21 mouse cellular contexts compared by ENCODE assay signal in genomic region chr7:51633230-51633844, GRCm38 (mm10). TPM values are rescaled to one million over a fixed set of nuclear protein-coding genes. Genes with fewer than 3 reads are reported as not detected.
DNase-seq lines count a peak whose midpoint lies in the region; ATAC-seq lines count a peak whose summit lies in the region.
"Had no signal": no experiment of that assay in that cellular context is flagged by ENCODE, and none has a peak within 500 bp of the region (broad histone marks: within the 10 kb centered on the region; RNA-seq: fewer than 3 reads in every experiment).

No protein-coding gene starts in this region.

- 7% methylated on average over 7 of the region's 7 CpGs for WGBS in embryonic facial prominence, embryonic 11.5 days
- 5% methylated on average over 7 of the region's 7 CpGs for WGBS in embryonic facial prominence, embryonic 10.5 days
- WGBS in forebrain, embryonic 16.5 days = 2% methylated on average over 7 of the region's 7 CpGs
- 6% methylated on average over 7 of the region's 7 CpGs for WGBS in hindbrain, embryonic 16.5 days
- WGBS in neural tube, embryonic 12.5 days = 4% methylated on average over 7 of the region's 7 CpGs
- WGBS in liver, embryonic 12.5 days (ENCODE audit: insufficient replicate concordance) = 13% methylated on average over 7 of the region's 7 CpGs

- no peaks in the 10 kb centered on the region for H3K36me3 ChIP-seq in embryonic facial prominence, embryonic 11.5 days (replicated peaks; ENCODE audit: control insufficient read depth, insufficient read depth, low read depth, low read length)
- no peaks in the 10 kb centered on the region for H3K36me3 ChIP-seq in embryonic facial prominence, embryonic 10.5 days (replicated peaks)
- no peaks in the 10 kb centered on the region for H3K36me3 ChIP-seq in forebrain, embryonic 16.5 days (ENCODE audit: control insufficient read depth, insufficient read depth)
- no peaks in the 10 kb centered on the region for H3K36me3 ChIP-seq in hindbrain, embryonic 16.5 days (ENCODE audit: control insufficient read depth, insufficient read depth, low read length)
- H3K36me3 ChIP-seq in neural tube, embryonic 12.5 days = no peaks in the 10 kb centered on the region
- H3K36me3 ChIP-seq in liver, embryonic 12.5 days = no peaks in the 10 kb centered on the region
- H3K36me3 ChIP-seq: G1E; liver, embryonic 13.5 days; lung, embryonic 15.5 days had no signal

- DNase-seq in embryonic facial prominence, embryonic 11.5 days (ENCODE audit: low spot score) = no peak
- DNase-seq in embryonic facial prominence, embryonic 10.5 days (ENCODE audit: low spot score) = no peak
- DNase-seq in urinary bladder, postnatal 36 days (ENCODE audit: low spot score in 2 of 2) = no peak
- DNase-seq in right cerebral cortex, postnatal 14 days = no peak
- DNase-seq: cerebellum, adult 9-11 months; heart, postnatal 4 days; liver, embryonic 13.5 days; right cerebral cortex, postnatal 4 days; thymus, postnatal 4 days had no signal

- H3K9me3 ChIP-seq in embryonic facial prominence, embryonic 11.5 days (replicated peaks; ENCODE audit: control insufficient read depth, low read length) = no peaks in the 10 kb centered on the region
- H3K9me3 ChIP-seq in embryonic facial prominence, embryonic 10.5 days = no peaks in the 10 kb centered on the region
- H3K9me3 ChIP-seq in forebrain, embryonic 16.5 days (ENCODE audit: control insufficient read depth, low read length) = no peaks in the 10 kb centered on the region
- no peaks in the 10 kb centered on the region for H3K9me3 ChIP-seq in hindbrain, embryonic 16.5 days (ENCODE audit: control insufficient read depth, low read length)
- no peaks in the 10 kb centered on the region for H3K9me3 ChIP-seq in neural tube, embryonic 12.5 days
- H3K9me3 ChIP-seq in liver, embryonic 12.5 days (replicated peaks) = no peaks in the 10 kb centered on the region
- H3K9me3 ChIP-seq: G1E; liver, embryonic 13.5 days; lung, embryonic 15.5 days had no signal

- peak; percentile 75 for ATAC-seq in embryonic facial prominence, embryonic 11.5 days (replicated peaks; ENCODE audit: insufficient number of reproducible peaks, low FRiP score, low TSS enrichment, low read depth)
- ATAC-seq in forebrain, embryonic 16.5 days = peak; percentile 67
- peak; percentile 82 for ATAC-seq in hindbrain, embryonic 16.5 days
- ATAC-seq in neural tube, embryonic 12.5 days (ENCODE audit: low FRiP score, low read depth) = peak; percentile 71
- no peak for ATAC-seq in liver, embryonic 12.5 days
- ATAC-seq: CD4-positive, CD25-positive, alpha-beta regulatory T cell, adult 4 months; intestine, postnatal 0 days had no signal

- H3K4me3 ChIP-seq in embryonic facial prominence, embryonic 11.5 days (ENCODE audit: low read depth, low read length) = no peak overlapping the region
- no peak overlapping the region for H3K4me3 ChIP-seq in embryonic facial prominence, embryonic 10.5 days
- H3K4me3 ChIP-seq in forebrain, embryonic 16.5 days (replicated peaks; ENCODE audit: low read length) = no peak overlapping the region
- no peak overlapping the region for H3K4me3 ChIP-seq in hindbrain, embryonic 16.5 days (ENCODE audit: low read length)
- H3K4me3 ChIP-seq in neural tube, embryonic 12.5 days = no peak overlapping the region
- H3K4me3 ChIP-seq in liver, embryonic 12.5 days = no peak overlapping the region
- H3K4me3 ChIP-seq: left cerebral cortex, adult 2 months; liver, embryonic 13.5 days; lung, embryonic 15.5 days had no signal

- no peaks in the 10 kb centered on the region for H3K4me1 ChIP-seq in embryonic facial prominence, embryonic 11.5 days (ENCODE audit: control insufficient read depth, insufficient read depth, low read length)
- peaks cover 6% of the 10 kb centered on the region for H3K4me1 ChIP-seq in embryonic facial prominence, embryonic 10.5 days
- H3K4me1 ChIP-seq in forebrain, embryonic 16.5 days (replicated peaks; ENCODE audit: control insufficient read depth, insufficient read depth, low read length) = peaks cover 12% of the 10 kb centered on the region
- no peaks in the 10 kb centered on the region for H3K4me1 ChIP-seq in hindbrain, embryonic 16.5 days (ENCODE audit: control insufficient read depth, insufficient read depth, low read depth, low read length)
- no peaks in the 10 kb centered on the region for H3K4me1 ChIP-seq in neural tube, embryonic 12.5 days
- no peaks in the 10 kb centered on the region for H3K4me1 ChIP-seq in liver, embryonic 12.5 days
- H3K4me1 ChIP-seq: liver, embryonic 13.5 days; lung, embryonic 15.5 days had no signal

- no peak overlapping the region for H3K9ac ChIP-seq in embryonic facial prominence, embryonic 11.5 days (replicated peaks; ENCODE audit: low read length)
- no peak overlapping the region for H3K9ac ChIP-seq in forebrain, embryonic 16.5 days (replicated peaks; ENCODE audit: low read depth, low read length)
- no peak overlapping the region; the same call in 1 of the 2 replicates for H3K9ac ChIP-seq in hindbrain, embryonic 16.5 days (ENCODE audit: low read depth, low read length)
- no peak overlapping the region for H3K9ac ChIP-seq in neural tube, embryonic 12.5 days
- no peak overlapping the region for H3K9ac ChIP-seq in liver, embryonic 12.5 days
- H3K9ac ChIP-seq: liver, embryonic 13.5 days; lung, embryonic 15.5 days had no signal

- no peak overlapping the region for H3K27ac ChIP-seq in embryonic facial prominence, embryonic 11.5 days (replicated peaks; ENCODE audit: low read depth, low read length)
- no peak overlapping the region for H3K27ac ChIP-seq in embryonic facial prominence, embryonic 10.5 days (replicated peaks)
- peak overlapping the region; percentile 68 for H3K27ac ChIP-seq in forebrain, embryonic 16.5 days (ENCODE audit: low read length)
- H3K27ac ChIP-seq in hindbrain, embryonic 16.5 days (ENCODE audit: low read depth, low read length) = peak overlapping the region; percentile 66
- no peak overlapping the region for H3K27ac ChIP-seq in neural tube, embryonic 12.5 days
- no peak overlapping the region for H3K27ac ChIP-seq in liver, embryonic 12.5 days
- H3K27ac ChIP-seq: kidney, postnatal 0 days; left cerebral cortex, adult 2 months; liver, embryonic 13.5 days; lung, embryonic 15.5 days had no signal

- H3K27me3 ChIP-seq in embryonic facial prominence, embryonic 11.5 days (ENCODE audit: control insufficient read depth, insufficient read depth, low read length) = no peaks in the 10 kb centered on the region
- H3K27me3 ChIP-seq in embryonic facial prominence, embryonic 10.5 days (replicated peaks; ENCODE audit: low read depth, poor library complexity, severe bottlenecking) = peaks cover 53% of the 10 kb centered on the region
- 0 out of 2 replicates have a peak, but pooled peaks cover 3% of the 10 kb centered on the region for H3K27me3 ChIP-seq in forebrain, embryonic 16.5 days (replicated peaks; ENCODE audit: control insufficient read depth, insufficient read depth, low read length)
- peaks cover 2% of the 10 kb centered on the region for H3K27me3 ChIP-seq in hindbrain, embryonic 16.5 days (replicated peaks; ENCODE audit: control insufficient read depth, insufficient read depth, low read length)
- H3K27me3 ChIP-seq in neural tube, embryonic 12.5 days (replicated peaks) = peaks cover 16% of the 10 kb centered on the region
- peaks cover 16% of the 10 kb centered on the region; the same call in 1 of the 2 replicates for H3K27me3 ChIP-seq in liver, embryonic 12.5 days (replicated peaks)

- H3K4me2 ChIP-seq in embryonic facial prominence, embryonic 11.5 days (ENCODE audit: low read depth, low read length) = no peak overlapping the region
- H3K4me2 ChIP-seq in forebrain, embryonic 16.5 days (ENCODE audit: low read length) = peak overlapping the region; percentile 3
- H3K4me2 ChIP-seq in hindbrain, embryonic 16.5 days (ENCODE audit: low read length) = peak overlapping the region; percentile 36
- peak overlapping the region; percentile 0; the same call in 1 of the 2 replicates for H3K4me2 ChIP-seq in neural tube, embryonic 12.5 days (replicated peaks)
- no peak overlapping the region for H3K4me2 ChIP-seq in liver, embryonic 12.5 days
- H3K4me2 ChIP-seq: heart, embryonic 11.5 days; liver, embryonic 13.5 days; lung, embryonic 15.5 days had no signal

RNA-seq across cellular contexts. Expression of gene Slc17a6, which starts 11.5 kb away (rescaled TPM):
- polyA plus RNA-seq in embryonic facial prominence, embryonic 11.5 days (2014; fragmentation: Nextera tagmentation; extraction: Ambion mirVana) = 5.5 and 9.5 TPM in 2 replicates
- polyA plus RNA-seq in embryonic facial prominence, embryonic 10.5 days (2016; fragmentation: Nextera tagmentation; extraction: Ambion mirVana) = 2.9 and 5.4 TPM in 2 replicates
- polyA plus RNA-seq in forebrain, embryonic 16.5 days (2015; fragmentation: Nextera tagmentation; extraction: Ambion mirVana) = 40.5 and 52.7 TPM in 2 replicates
- 112 and 126 TPM in 2 replicates for polyA plus RNA-seq in hindbrain, embryonic 16.5 days (2015; fragmentation: Nextera tagmentation; extraction: Ambion mirVana)
- 49.9 and 52.7 TPM in 2 replicates for polyA plus RNA-seq in neural tube, embryonic 12.5 days (2016; fragmentation: Nextera tagmentation; extraction: Ambion mirVana)
- not detected in 2 replicates for polyA plus RNA-seq in liver, embryonic 12.5 days (2016; fragmentation: Nextera tagmentation; extraction: Ambion mirVana)
- polyA plus RNA-seq: CD4-positive, CD25-positive, alpha-beta regulatory T cell, adult 4 months; G1E; heart, embryonic 11.5 days; kidney, postnatal 0 days; limb, embryonic 11.5 days had no signal

Comparison
In these comparisons a context has a peak if more than half of its experiments do, and no peak if none do; other contexts are left out.
1. H3K27ac ChIP-seq: peak in forebrain, embryonic 16.5 days (single experiment) and hindbrain, embryonic 16.5 days (single experiment); none in embryonic facial prominence, embryonic 11.5 days (single experiment), embryonic facial prominence, embryonic 10.5 days (single experiment), neural tube, embryonic 12.5 days (single experiment) and liver, embryonic 12.5 days (single experiment).
2. H3K4me2 ChIP-seq: peak in forebrain, embryonic 16.5 days (single experiment), hindbrain, embryonic 16.5 days (single experiment) and neural tube, embryonic 12.5 days (single experiment); none in embryonic facial prominence, embryonic 11.5 days (single experiment) and liver, embryonic 12.5 days (single experiment).